Mouse (Mus musculus) bone marrow macrophage, adult 2 months (primary cell): ENCODE measurements at regions not wholly inside any gene's neighbourhood (a gene's known extent, or its start where the extent isn't known, plus 50 kb on each side); places are given as distances from the start of the nearest gene placed in this dataset.

Source experiments
- CTCF ChIP-seq: IDR thresholded peaks from 2 replicates; pipeline ENCODE4 v1.5.1; 2012; ENCODE audit warnings: low read depth, mild to moderate bottlenecking, low read length, moderate library complexity
- POLR2A ChIP-seq: IDR thresholded peaks from 2 replicates; pipeline ENCODE4 v1.6.1; 2012; ENCODE audit warnings: mild to moderate bottlenecking, low read depth, low read length, borderline replicate concordance

DNA sequence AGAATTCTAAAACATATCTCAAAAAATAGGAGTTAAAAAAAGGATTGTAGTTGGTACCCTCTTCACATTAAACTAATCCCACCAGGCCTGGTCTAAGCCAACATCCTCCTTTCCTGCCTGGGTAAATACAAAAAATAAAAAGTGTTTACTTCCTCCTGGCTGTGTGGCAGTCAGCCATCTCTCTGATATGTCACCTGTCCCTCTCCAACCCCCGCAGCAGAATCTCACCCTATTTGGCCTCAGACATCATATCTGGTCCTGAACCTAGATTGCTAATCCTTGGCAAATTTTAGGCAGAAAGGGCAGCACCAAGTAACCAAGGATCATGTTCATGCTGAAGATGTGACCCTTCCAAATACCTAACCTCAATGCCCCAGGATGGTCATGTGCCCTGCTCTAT, 59.2 kb upstream of the Cadm1 start:
- TF ChIP-seq POLR2A: no peak
- no peak for TF ChIP-seq CTCF
